Mouse (Mus musculus) midbrain, embryonic 14.5 days (tissue): ENCODE measurements around the gene Ccdc74a. TPM values are rescaled to one million over a fixed set of nuclear protein-coding genes. Genes with fewer than 3 reads are reported as not detected.

ENCODE experiments used
- ATAC-seq: fragments of 200-750 bp; cut with Nextera tagmentation; 2 replicates; pipeline ENCODE4 v1.8.0; 2017; ENCODE audit warnings: moderate number of reproducible peaks, moderate library complexity; ENCODE audit not compliant: low FRiP score, low TSS enrichment
- DNase-seq: peaks from one replicate; pipeline ENCODE4 v3.0.0-alpha.2; 2015
- H3K27ac ChIP-seq: fragments of 300-500 bp; sonication (generic); replicated peaks from 2 replicates; pipeline ENCODE4 v1.5.1; 2014; ENCODE audit warnings: mild to moderate bottlenecking, low read depth, low read length, moderate library complexity
- H3K27me3 ChIP-seq: fragments of 300-500 bp; sonication (generic); 2 replicates; pipeline ENCODE4 v1.6.1; 2014; ENCODE audit warnings: low read length, control low read depth, mixed read lengths; ENCODE audit not compliant: control insufficient read depth, insufficient read depth
- H3K36me3 ChIP-seq: fragments of 300-500 bp; sonication (generic); 2 replicates; pipeline ENCODE4 v1.6.1; 2014; ENCODE audit warnings: low read length, control low read depth; ENCODE audit not compliant: control insufficient read depth, insufficient read depth
- H3K4me1 ChIP-seq: fragments of 300-500 bp; sonication (generic); 2 replicates; pipeline ENCODE4 v1.6.1; 2014; ENCODE audit warnings: mild to moderate bottlenecking, antibody characterized with exemption, low read length, control low read depth; ENCODE audit not compliant: control insufficient read depth, insufficient read depth
- H3K4me2 ChIP-seq: fragments of 300-500 bp; sonication (generic); 2 replicates; pipeline ENCODE4 v1.6.1; 2014; ENCODE audit warnings: mild to moderate bottlenecking, low read length, moderate library complexity
- H3K4me3 ChIP-seq: fragments of 300-500 bp; sonication (generic); replicated peaks from 2 replicates; pipeline ENCODE4 v1.5.1; 2014; ENCODE audit warnings: low read depth, low read length
- H3K9ac ChIP-seq: fragments of 300-500 bp; sonication (generic); replicated peaks from 2 replicates; pipeline ENCODE4 v1.6.1; 2014; ENCODE audit warnings: mild to moderate bottlenecking, low read length, moderate library complexity
- H3K9me3 ChIP-seq: fragments of 300-500 bp; sonication (generic); 2 replicates; pipeline ENCODE4 v1.6.1; 2016; ENCODE audit warnings: low read length, control low read depth, mixed read lengths; ENCODE audit not compliant: control insufficient read depth
- WGBS: fragments of 180-500 bp; shearing (Covaris S2); extraction: QIAGEN DNeasy Blood & Tissue Kit; methylation state at CpG from one replicate; pipeline ENCODE4 v1.1.7; 2014; 5-methylcytosine and 5-hydroxymethylcytosine counted together
- polyA plus RNA-seq: library from polyadenylated mRNA; unstranded; fragments of >200 nt; fragmentation: Nextera tagmentation; extraction: Ambion mirVana; gene quantifications from 2 replicates; pipeline ENCODE4 v1.2.1, GENCODE M21; 2014

The Ccdc74a gene
- polyA plus RNA-seq, 1 experiment from 2014 or later: 9.4 TPM

DNA sequence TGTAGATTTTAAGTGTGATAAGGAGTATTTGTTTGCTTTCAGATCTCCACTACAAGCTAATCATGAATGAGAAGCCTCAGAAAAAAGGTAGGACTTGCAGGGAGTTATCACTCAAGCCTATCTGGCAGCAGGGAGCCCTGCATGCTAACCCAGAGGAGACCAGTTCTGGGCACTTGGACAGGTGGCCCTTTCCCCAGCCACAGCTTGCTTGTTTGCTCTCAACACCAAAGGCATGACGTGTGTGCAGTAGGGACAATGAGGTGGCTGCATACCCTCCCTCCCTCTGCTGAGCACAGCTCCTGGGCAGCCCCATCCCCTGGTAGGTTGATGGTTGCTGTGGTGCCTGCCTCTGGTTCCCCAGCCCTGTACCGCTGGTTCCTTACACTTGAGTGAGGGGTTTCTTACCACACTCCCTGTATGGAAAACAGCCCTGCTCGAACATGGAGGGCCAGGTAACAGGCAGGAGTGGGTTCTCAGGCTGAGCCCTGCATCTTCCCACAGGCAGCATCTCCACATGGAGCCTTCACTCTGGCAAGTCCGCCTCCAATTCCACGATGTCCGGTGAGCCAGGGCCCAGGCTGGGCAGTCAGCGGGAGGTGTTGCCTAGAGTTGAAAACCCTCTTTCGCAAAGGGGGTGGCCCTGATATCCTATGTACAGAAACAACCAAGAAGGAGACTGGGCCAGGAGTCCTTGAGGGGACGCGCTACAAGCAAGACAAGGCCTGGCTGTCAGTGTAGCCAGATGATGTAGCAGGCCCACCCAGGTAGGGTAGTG lies 1.5 kb downstream of the Ccdc74a start:
- peaks cover 48% of the 10 kb centered on the region for H3K36me3 ChIP-seq
- H3K4me1 ChIP-seq: peaks cover 10% of the 10 kb centered on the region; the same call in 1 of the 2 replicates
- H3K4me2 ChIP-seq: no peak overlapping the region; the same call in 1 of the 2 replicates
- no peak overlapping the region for H3K27ac ChIP-seq
- no peak overlapping the region; the same call in 1 of the 2 replicates for H3K9ac ChIP-seq
- H3K27me3 ChIP-seq: no peaks in the 10 kb centered on the region
- no peak overlapping the region for H3K4me3 ChIP-seq
- 76% methylated on average over 10 of the region's 10 CpGs for WGBS
- ATAC-seq (no peak), DNase-seq (no peak)
- no peaks in the 10 kb centered on the region for H3K9me3 ChIP-seq

DNA sequence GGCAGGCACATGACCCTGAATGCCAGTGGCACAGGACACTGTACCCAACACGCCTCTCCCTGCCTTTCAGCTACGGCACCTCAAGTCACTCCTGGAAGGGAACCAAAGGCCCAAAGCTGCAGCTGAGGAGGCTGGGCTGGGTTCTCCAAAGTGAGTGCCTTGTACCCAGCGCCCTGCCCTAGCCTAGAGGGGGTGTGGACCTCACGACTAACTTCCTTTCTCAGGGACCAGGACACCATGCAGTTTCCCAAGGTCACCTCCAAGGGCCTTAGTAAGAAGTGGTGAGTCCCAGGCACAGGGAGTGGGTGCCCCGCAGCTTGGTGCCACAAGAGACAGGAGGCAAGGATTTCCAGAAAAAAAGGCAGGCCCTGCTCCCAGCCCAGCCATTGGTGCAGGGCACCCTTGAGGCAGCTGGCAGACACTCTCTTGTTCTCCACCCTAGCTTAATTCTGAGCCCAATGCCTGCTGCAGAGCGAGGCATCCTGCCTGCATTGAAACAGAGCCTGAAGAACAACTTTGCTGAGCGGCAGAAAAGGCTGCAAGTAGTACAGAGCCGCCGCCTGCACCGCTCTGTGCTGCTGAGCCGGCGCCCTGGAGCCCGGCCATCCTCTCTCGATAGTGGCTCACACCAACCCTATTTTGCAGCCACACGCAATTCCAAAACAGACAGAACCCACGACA lies 3.8 kb downstream of the Ccdc74a start:
- Histone ChIP-seq H3K27ac (no peak overlapping the region), H3K9me3 (no peaks in the 10 kb centered on the region), H3K4me3 (no peak overlapping the region), H3K27me3 (no peaks in the 10 kb centered on the region), H3K9ac (no peak overlapping the region), H3K36me3 (peaks cover 59% of the 10 kb centered on the region), H3K4me2 (no peak overlapping the region), H3K4me1 (peaks cover 10% of the 10 kb centered on the region; the same call in 1 of the 2 replicates)
- DNase-seq (no peak), ATAC-seq (no peak)
- WGBS: 90% methylated on average over 16 of the region's 16 CpGs

DNA sequence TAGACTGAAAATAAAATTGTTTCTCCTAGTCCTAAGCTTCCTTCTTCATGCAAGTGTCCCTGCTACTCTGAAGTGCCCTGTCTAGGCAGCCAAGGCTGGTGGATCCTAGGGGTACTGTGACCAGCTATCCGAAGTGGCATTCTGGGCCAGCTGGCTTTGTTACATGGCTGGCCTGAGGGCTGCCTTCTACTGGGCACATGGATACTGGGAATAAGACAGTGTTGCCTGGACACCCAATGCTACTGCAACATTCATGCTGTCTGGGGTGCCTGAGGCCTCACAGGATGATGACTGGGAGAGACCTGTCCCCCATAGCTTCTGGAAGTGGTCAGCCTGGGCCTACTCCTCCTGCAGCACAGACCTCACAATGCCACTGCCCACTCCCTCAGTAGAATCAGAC lies 4.4 kb downstream of the Ccdc74a start:
- no peak for ATAC-seq
- H3K9me3 ChIP-seq: no peaks in the 10 kb centered on the region
- peaks cover 10% of the 10 kb centered on the region; the same call in 1 of the 2 replicates for H3K4me1 ChIP-seq
- no peak for DNase-seq
- H3K4me3 ChIP-seq: no peak overlapping the region
- H3K4me2 ChIP-seq: no peak overlapping the region
- H3K36me3 ChIP-seq: peaks cover 65% of the 10 kb centered on the region
- WGBS: 92% methylated on average over 1 of the region's 1 CpGs
- H3K27me3 ChIP-seq: no peaks in the 10 kb centered on the region
- H3K9ac ChIP-seq: no peak overlapping the region
- H3K27ac ChIP-seq: no peak overlapping the region

DNA sequence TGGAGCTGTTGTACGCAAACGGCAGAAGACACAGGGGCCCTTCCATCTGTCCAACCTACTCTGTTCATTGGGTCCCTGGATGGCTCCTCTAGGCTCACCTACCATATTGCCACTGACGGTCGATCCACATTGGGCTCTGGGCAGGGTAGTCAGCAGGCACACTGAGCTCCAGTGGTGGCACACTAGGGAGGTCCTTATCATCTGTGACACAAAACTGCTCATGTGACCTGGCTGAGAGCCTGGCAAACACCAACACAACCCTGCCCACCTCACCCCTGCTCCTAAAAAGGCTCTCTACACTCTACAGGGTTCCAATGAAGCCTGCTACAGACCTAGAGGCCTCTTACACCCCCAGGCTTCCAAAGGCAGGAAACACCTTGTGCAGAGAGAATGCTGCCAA lies 6.3 kb downstream of the Ccdc74a start:
- no peak overlapping the region for H3K4me3 ChIP-seq
- no peaks in the 10 kb centered on the region for H3K9me3 ChIP-seq
- DNase-seq (no peak), ATAC-seq (no peak)
- H3K4me1 ChIP-seq: no peaks in the 10 kb centered on the region
- 95% methylated on average over 4 of the region's 4 CpGs for WGBS
- H3K9ac ChIP-seq: no peak overlapping the region
- H3K27ac ChIP-seq: no peak overlapping the region
- H3K27me3 ChIP-seq: no peaks in the 10 kb centered on the region
- H3K4me2 ChIP-seq: no peak overlapping the region
- peaks cover 69% of the 10 kb centered on the region for H3K36me3 ChIP-seq

DNA sequence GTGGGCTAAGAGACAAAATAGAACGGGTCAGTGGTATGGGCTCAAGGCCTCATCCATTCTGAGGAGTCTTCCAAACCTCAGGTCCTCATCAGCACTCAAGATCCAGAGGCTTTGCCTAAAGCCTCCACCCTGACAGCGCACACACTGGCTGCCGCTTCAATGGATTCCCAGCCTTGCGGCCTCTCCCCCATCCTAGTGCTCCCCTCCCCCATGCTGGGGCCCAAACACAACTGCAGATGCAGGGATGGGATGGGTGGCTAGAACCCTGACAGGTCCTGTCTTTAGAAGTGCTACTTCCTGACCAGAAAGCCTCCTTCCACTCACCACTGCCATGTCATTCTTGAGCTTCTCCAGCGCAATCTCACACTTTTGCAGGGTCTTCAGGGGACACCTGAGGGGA lies 7.3 kb downstream of the Ccdc74a start:
- H3K4me3 ChIP-seq: no peak overlapping the region
- H3K9ac ChIP-seq: no peak overlapping the region
- no peaks in the 10 kb centered on the region for H3K27me3 ChIP-seq
- H3K4me2 ChIP-seq: no peak overlapping the region
- no peaks in the 10 kb centered on the region for H3K4me1 ChIP-seq
- peaks cover 69% of the 10 kb centered on the region for H3K36me3 ChIP-seq
- DNase-seq (no peak), ATAC-seq (no peak)
- WGBS: 91% methylated on average over 5 of the region's 5 CpGs
- H3K27ac ChIP-seq: no peak overlapping the region
- no peaks in the 10 kb centered on the region for H3K9me3 ChIP-seq

DNA sequence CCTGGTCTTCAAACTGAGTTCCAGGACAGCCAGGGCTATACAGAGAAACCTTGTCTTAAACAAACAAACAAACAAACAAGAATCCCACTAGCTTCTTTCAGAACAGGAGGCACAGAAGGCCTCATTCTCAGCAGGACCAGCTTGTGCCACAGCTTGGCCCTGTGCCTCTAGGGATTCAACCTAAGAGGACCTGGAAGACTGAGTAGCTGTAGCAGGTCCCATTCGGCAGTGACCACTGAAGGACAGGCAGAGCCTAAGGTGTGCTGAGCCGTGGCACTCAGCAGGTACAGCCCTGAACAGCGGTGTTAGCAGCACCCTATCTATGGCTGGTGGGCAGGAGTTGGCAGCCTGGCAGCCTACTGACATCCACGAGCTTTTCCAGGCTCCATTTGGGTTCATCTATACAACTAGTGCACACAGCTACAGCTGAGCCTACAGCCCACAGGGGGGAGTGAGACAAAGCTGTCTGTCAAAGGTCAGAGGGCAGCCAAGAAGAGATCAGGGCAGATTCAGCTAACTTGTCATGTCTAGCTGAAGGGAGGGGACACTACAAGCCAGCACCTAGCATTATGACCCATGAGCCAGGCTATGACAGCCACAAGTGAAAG lies 8.0 kb downstream of the Ccdc74a start:
- no peaks in the 10 kb centered on the region for H3K27me3 ChIP-seq
- no peak overlapping the region for H3K9ac ChIP-seq
- no peaks in the 10 kb centered on the region for H3K9me3 ChIP-seq
- no peak for ATAC-seq
- no peak overlapping the region for H3K4me3 ChIP-seq
- no peak overlapping the region for H3K27ac ChIP-seq
- DNase-seq: no peak
- no peak overlapping the region for H3K4me2 ChIP-seq
- peaks cover 70% of the 10 kb centered on the region for H3K36me3 ChIP-seq
- 88% methylated on average over 4 of the region's 4 CpGs for WGBS
- H3K4me1 ChIP-seq: no peaks in the 10 kb centered on the region

DNA sequence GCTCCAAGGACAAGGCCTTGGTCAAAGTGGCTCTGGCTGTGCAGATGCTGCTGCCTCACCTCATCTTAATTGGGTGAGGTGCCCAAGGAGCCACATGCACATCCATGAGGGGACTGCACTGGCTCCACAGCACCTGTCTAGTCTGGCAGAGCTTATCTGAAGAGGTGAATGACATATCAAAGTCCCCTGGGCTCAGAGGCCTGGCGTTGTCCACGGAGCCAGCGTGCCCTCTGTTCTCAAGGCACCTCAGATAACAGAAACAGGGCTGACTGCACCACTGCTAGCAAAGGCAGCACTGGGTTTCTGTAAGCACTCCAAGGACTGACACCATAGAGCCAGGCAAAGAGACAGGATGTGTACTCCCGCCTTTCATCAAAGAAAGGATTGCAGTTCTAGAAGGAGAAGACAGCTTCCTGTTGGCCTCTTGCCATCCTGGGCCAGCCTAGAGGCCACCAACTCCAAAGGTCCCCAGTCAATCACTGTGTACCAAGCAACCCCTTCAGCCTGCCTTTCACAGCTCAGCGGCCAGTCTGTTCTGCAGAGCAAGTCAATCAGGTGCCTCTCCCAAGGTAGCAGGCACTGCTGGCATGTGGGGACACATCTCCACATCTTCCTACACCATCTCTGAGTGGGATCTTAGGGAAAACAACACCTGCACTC lies 10.1 kb downstream of the Ccdc74a start:
- H3K27me3 ChIP-seq: no peaks in the 10 kb centered on the region
- no peaks in the 10 kb centered on the region for H3K9me3 ChIP-seq
- no peak overlapping the region for H3K4me2 ChIP-seq
- no peak for DNase-seq
- ATAC-seq: no peak
- no peak overlapping the region for H3K9ac ChIP-seq
- 93% methylated on average over 5 of the region's 5 CpGs for WGBS
- peaks cover 66% of the 10 kb centered on the region for H3K36me3 ChIP-seq
- H3K4me3 ChIP-seq: no peak overlapping the region
- H3K27ac ChIP-seq: no peak overlapping the region
- H3K4me1 ChIP-seq: no peaks in the 10 kb centered on the region

DNA sequence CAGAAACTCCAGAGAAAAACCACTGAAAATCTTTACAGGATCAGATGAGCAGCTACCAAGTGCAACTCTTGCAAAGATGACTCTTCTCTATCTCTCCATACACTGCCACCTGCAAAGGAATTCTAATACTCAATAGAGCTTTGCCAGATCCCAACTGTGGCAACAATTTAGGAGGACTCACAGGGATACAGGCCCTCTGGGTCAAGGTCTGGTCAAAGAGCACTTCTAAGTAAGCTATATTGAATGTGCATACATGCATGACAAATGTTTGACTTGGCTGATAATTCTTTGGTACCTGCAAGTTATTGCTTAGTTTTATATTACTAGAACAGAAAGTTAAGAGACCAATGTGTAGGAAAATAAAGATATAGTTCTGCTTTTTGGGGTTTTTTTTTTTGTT lies 19.3 kb downstream of the Ccdc74a start:
- ATAC-seq: no peak
- no peaks in the 10 kb centered on the region for H3K9me3 ChIP-seq
- no peak overlapping the region for H3K4me3 ChIP-seq
- no peak for DNase-seq
- H3K4me1 ChIP-seq: no peaks in the 10 kb centered on the region
- no peak overlapping the region for H3K9ac ChIP-seq
- no peak overlapping the region for H3K27ac ChIP-seq
- no peaks in the 10 kb centered on the region for H3K27me3 ChIP-seq
- peaks cover 69% of the 10 kb centered on the region for H3K36me3 ChIP-seq
- no peak overlapping the region for H3K4me2 ChIP-seq
